Mouse (Mus musculus) embryonic facial prominence, embryonic 14.5 days (tissue): ENCODE measurements at regions not wholly inside any gene's neighbourhood (a gene's known extent, or its start where the extent isn't known, plus 50 kb on each side); places are given as distances from the start of the nearest gene placed in this dataset.
A peak's percentile ranks its signal among the peaks of the same experiment; 100 is the strongest.

Source experiments
- ATAC-seq: fragments of 200-750 bp; cut with Nextera tagmentation; 2 replicates; pipeline ENCODE4 v1.8.0; 2017; ENCODE audit warnings: low read depth, moderate number of reproducible peaks, moderate TSS enrichment
- DNase-seq: peaks from one replicate; pipeline ENCODE4 v3.0.0-alpha.2; 2015; ENCODE audit warnings: low spot score
- H3K27ac ChIP-seq: fragments of 300-500 bp; sonication (generic); replicated peaks from 2 replicates; pipeline ENCODE4 v1.5.1; 2014; ENCODE audit warnings: low read depth, mild to moderate bottlenecking, low read length, moderate library complexity
- H3K27me3 ChIP-seq: fragments of 300-500 bp; sonication (generic); replicated peaks from 2 replicates; pipeline ENCODE4 v1.6.1; 2014; ENCODE audit warnings: low read length; ENCODE audit not compliant: control insufficient read depth, insufficient read depth
- H3K36me3 ChIP-seq: fragments of 300-500 bp; sonication (generic); 2 replicates; pipeline ENCODE4 v1.6.1; 2014; ENCODE audit warnings: low read length, mixed read lengths; ENCODE audit not compliant: control insufficient read depth, insufficient read depth
- H3K4me1 ChIP-seq: fragments of 300-500 bp; sonication (generic); 2 replicates; pipeline ENCODE4 v1.6.1; 2014; ENCODE audit warnings: antibody characterized with exemption, low read length; ENCODE audit not compliant: control insufficient read depth, insufficient read depth
- H3K4me2 ChIP-seq: fragments of 300-500 bp; sonication (generic); 2 replicates; pipeline ENCODE4 v1.6.1; 2014; ENCODE audit warnings: low read depth, mild to moderate bottlenecking, low read length, moderate library complexity, mixed read lengths
- H3K4me3 ChIP-seq: fragments of 300-500 bp; sonication (generic); 2 replicates; pipeline ENCODE4 v1.5.1; 2014; ENCODE audit warnings: low read depth, mild to moderate bottlenecking, low read length
- H3K9ac ChIP-seq: fragments of 300-500 bp; sonication (generic); 2 replicates; pipeline ENCODE4 v1.6.1; 2014; ENCODE audit warnings: low read depth, mild to moderate bottlenecking, low read length, moderate library complexity, mixed read lengths
- H3K9me3 ChIP-seq: fragments of 300-500 bp; sonication (generic); 2 replicates; pipeline ENCODE4 v1.6.1; 2016; ENCODE audit warnings: low read length; ENCODE audit not compliant: control insufficient read depth
- WGBS: fragments of 180-500 bp; shearing (Covaris S2); extraction: QIAGEN DNeasy Blood & Tissue Kit; methylation state at CpG from one replicate; pipeline ENCODE4 v1.1.7; 2014; 5-methylcytosine and 5-hydroxymethylcytosine counted together

DNA sequence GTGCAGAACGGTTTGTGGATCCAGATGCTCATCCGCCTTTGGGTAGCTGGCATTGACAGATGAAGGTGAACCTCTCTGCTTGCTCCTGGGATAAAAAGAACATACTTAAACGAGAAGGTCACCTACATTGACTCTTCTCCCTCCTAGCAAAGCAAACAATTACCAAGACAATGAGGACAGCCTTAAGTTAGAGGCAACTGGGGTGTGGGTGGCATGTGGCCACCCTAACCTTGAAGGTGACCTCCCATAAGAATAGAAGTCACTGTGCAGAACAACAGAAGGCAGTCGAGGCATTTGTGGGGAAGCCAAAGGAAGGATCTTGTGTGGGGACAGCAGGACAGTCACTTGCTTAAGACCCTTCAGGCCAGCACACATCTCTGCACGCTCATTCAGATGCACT lies 119.0 kb upstream of the Ralgapa2 start:
- 72% methylated on average over 5 of the region's 5 CpGs for WGBS
- Histone ChIP-seq H3K9me3 (no peaks in the 10 kb centered on the region), H3K27me3 (no peaks in the 10 kb centered on the region), H3K9ac (no peak overlapping the region), H3K4me3 (no peak overlapping the region), H3K27ac (no peak overlapping the region), H3K36me3 (no peaks in the 10 kb centered on the region), H3K4me1 (no peaks in the 10 kb centered on the region), H3K4me2 (no peak overlapping the region)
- DNase-seq: no peak
- no peak for ATAC-seq

DNA sequence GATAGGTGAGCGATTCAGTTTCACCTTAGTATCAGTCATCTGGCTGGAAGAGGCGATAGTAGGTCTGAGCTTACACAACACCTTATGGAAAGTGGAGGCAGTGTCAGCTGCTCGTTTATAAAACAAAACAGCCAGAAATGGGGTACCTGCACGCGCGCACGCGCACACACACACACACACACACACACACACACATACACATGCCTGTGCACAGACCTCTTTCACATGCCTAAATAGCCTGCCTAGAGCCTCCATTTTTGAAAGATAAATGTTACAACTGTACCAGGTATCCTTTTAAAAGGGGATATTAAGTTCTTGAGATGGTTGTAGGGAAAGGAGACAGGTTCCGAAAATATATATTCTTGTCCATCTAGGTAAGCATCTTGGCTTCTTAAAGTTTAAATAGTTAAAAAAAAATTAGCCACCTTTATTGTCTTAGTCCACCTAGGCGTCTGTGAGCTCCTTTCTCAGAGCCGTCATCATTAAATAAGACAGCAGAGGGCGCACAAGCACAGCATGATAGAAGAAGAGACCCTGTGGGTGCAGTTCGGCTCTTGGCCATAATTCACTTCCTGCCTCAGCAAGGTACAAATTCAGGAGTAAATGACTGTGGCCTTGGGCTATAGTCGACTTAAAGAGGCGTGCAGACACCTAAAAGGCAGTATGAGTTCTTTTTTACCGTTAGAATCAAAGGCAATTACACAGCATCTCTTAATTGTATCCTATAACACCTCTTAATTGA lies 121.4 kb upstream of the Ralgapa2 start:
- ATAC-seq (peak; percentile 79), DNase-seq (peak; percentile 89)
- 49% methylated on average over 16 of the region's 16 CpGs for WGBS
- Histone ChIP-seq H3K9ac (no peak overlapping the region), H3K9me3 (no peaks in the 10 kb centered on the region), H3K4me3 (no peak overlapping the region), H3K27me3 (no peaks in the 10 kb centered on the region), H3K4me2 (no peak overlapping the region), H3K27ac (no peak overlapping the region), H3K4me1 (no peaks in the 10 kb centered on the region), H3K36me3 (no peaks in the 10 kb centered on the region)

DNA sequence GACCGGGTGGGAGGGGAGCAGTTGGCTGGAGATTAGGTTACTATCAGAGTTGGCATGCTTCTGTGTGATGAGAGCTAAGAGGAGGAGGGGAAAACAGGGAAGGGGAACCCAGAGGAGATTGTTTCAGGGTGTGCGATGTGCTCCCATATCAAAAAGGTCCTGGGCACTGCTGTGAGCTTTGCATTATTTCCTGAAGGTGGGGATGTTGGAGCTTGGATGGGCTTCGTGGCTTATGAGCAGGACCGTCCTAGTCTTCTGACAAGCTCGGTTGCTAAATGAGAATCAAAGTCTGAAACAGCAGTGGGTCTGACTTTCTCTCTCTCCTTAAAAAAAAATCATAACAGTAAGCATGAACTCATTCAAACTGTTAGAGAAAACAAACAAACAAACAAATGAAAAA lies 125.4 kb upstream of the Ralgapa2 start:
- ATAC-seq (no peak), DNase-seq (peak; percentile 24)
- H3K4me3 ChIP-seq: no peak overlapping the region
- H3K9ac ChIP-seq: no peak overlapping the region
- H3K27me3 ChIP-seq: no peaks in the 10 kb centered on the region
- 58% methylated on average over 5 of the region's 5 CpGs for WGBS
- H3K4me1 ChIP-seq: no peaks in the 10 kb centered on the region
- no peak overlapping the region for H3K4me2 ChIP-seq
- no peak overlapping the region for H3K27ac ChIP-seq
- H3K36me3 ChIP-seq: no peaks in the 10 kb centered on the region
- no peaks in the 10 kb centered on the region for H3K9me3 ChIP-seq

DNA sequence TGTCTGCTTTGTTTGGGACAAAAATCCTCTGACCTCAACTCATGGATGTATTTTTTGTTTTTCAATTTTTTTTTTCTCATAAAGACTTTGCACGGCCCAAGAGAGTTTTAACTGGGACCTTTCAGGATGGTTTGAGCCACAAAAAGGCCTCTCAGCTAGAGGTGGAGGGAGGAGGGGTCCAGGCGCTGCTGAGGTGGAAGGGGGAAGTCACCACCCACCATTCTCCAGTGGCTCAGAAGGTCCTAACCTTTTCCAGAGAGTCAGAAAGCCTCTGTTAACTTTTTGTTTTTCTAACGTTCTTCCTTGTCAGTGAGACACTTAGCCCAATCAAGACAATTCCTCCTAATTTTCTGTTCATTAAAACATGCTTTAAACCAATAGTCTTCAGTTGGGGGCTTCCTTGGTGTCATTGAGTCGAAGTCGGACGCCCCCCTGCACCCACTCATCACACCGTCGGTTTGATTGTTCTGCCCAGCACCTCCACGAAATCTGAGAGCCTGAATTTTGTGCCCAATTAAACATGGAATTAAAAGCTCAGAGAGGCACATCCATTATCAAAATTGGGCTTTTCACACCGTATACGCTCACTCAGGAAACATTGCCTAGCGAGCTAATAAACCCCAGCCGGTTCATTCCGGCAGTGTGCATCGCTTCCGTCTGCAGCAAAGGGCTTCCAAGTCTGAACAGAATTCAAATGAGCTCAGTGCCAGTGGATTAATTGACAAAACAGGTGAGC lies 134.3 kb upstream of the Ralgapa2 start:
- no peak overlapping the region for H3K4me2 ChIP-seq
- WGBS: 39% methylated on average over 16 of the region's 16 CpGs
- no peak overlapping the region for H3K4me3 ChIP-seq
- H3K36me3 ChIP-seq: no peaks in the 10 kb centered on the region
- no peaks in the 10 kb centered on the region for H3K27me3 ChIP-seq
- H3K9me3 ChIP-seq: no peaks in the 10 kb centered on the region
- no peak overlapping the region for H3K9ac ChIP-seq
- DNase-seq (peak; percentile 7), ATAC-seq (no peak; the same call in 1 of the 2 replicates)
- H3K4me1 ChIP-seq: no peaks in the 10 kb centered on the region
- no peak overlapping the region for H3K27ac ChIP-seq

DNA sequence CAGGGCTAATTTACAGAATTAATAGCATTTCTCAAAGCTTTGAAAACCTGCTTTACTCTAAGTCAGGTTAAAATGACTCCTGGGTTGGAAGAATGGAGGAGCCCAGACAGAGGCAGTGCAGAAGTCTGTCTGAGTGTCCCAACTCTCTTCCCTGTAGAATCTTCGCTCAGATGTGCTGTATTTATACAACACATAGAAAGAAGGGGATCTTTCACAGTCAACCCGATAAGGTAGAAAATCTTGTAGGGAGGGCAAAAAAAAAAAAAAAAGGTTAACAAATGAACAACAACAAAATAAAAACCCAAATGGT lies 134.8 kb upstream of the Ralgapa2 start:
- DNase-seq (no peak), ATAC-seq (no peak)
- H3K27me3 ChIP-seq: no peaks in the 10 kb centered on the region
- H3K9ac ChIP-seq: no peak overlapping the region
- 80% methylated on average over 2 of the region's 2 CpGs for WGBS
- no peak overlapping the region for H3K4me3 ChIP-seq
- H3K36me3 ChIP-seq: no peaks in the 10 kb centered on the region
- H3K4me1 ChIP-seq: no peaks in the 10 kb centered on the region
- no peak overlapping the region for H3K4me2 ChIP-seq
- H3K27ac ChIP-seq: no peak overlapping the region
- H3K9me3 ChIP-seq: no peaks in the 10 kb centered on the region

DNA sequence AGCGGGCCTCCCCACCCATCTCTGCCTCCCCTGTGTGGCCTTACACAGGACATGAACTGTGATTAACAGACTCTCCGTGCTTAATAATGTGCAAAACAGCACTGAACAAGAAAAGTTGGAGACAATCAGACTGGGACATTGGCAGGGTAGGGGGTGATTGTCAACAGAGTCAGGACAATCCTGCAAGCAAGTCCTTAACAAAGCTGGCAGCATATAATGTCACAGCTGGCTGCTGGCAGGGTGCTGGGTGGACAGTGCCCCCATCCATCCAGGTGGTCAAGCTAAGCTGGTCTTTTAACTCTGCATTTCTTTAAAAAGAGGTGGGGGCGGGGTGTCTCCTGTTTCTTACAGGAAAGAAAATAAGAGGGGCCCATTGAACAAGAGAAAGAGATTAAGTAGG lies 149.2 kb upstream of the Ralgapa2 start:
- 64% methylated on average over 3 of the region's 3 CpGs for WGBS
- no peaks in the 10 kb centered on the region for H3K4me1 ChIP-seq
- H3K4me2 ChIP-seq: no peak overlapping the region
- DNase-seq (no peak), ATAC-seq (no peak)
- H3K27ac ChIP-seq: no peak overlapping the region
- H3K4me3 ChIP-seq: no peak overlapping the region
- H3K27me3 ChIP-seq: no peaks in the 10 kb centered on the region
- no peak overlapping the region for H3K9ac ChIP-seq
- no peaks in the 10 kb centered on the region for H3K36me3 ChIP-seq
- H3K9me3 ChIP-seq: no peaks in the 10 kb centered on the region

DNA sequence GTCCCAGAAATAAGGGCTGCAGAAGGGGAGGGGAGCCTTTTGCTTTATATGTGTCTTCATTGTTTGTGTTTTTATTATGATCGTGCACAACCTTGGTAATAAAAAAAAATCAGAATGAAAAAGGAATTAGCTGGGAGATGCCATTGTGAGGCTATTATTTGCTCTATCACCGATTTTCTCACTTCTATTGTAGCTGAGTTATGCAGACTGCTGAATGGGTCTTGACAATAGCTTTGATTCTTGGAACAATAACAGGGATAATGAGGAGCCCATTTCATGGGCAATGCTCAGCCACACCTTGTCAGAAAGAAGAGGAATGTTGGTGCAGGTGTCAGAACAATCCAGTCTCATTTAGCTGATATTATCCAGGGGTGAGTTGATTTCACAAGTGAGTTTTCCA lies 160.6 kb upstream of the Ralgapa2 start:
- Histone ChIP-seq H3K4me2 (no peak overlapping the region), H3K27ac (no peak overlapping the region), H3K9me3 (no peaks in the 10 kb centered on the region), H3K4me3 (no peak overlapping the region), H3K4me1 (no peaks in the 10 kb centered on the region), H3K9ac (no peak overlapping the region), H3K27me3 (no peaks in the 10 kb centered on the region), H3K36me3 (no peaks in the 10 kb centered on the region)
- DNase-seq (no peak), ATAC-seq (no peak)
- 82% methylated on average over 2 of the region's 2 CpGs for WGBS

DNA sequence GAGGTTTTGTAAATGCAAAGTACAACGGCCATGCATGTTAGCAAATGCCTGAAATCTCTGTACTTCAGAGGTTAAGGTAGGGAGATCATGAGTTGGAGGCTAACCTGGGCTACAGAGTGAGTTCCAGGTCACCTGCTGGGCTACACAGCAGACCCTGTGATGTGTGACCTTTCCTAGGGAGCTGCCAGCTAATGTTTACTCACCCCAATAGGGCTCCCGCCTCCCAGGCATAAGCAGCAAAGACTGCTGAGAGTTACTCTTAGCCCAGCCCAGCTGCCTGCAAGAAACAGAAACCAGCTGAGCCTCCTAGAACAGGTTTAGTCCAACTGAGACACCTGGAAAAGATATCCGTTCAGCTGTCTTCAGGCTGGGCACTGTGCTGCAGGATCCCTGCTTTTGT lies 169.8 kb upstream of the Ralgapa2 start:
- WGBS: 62% methylated on average over 3 of the region's 3 CpGs
- no peak overlapping the region for H3K4me2 ChIP-seq
- H3K9ac ChIP-seq: no peak overlapping the region
- no peaks in the 10 kb centered on the region for H3K27me3 ChIP-seq
- no peak overlapping the region for H3K4me3 ChIP-seq
- H3K4me1 ChIP-seq: no peaks in the 10 kb centered on the region
- no peaks in the 10 kb centered on the region for H3K36me3 ChIP-seq
- no peaks in the 10 kb centered on the region for H3K9me3 ChIP-seq
- H3K27ac ChIP-seq: no peak overlapping the region
- ATAC-seq (no peak), DNase-seq (no peak)
